Mouse (Mus musculus): ENCODE data around the gene Pgbd1. TPM values are rescaled to one million over a fixed set of nuclear protein-coding genes. Genes with fewer than 3 reads are reported as not detected.

The Pgbd1 gene
- total RNA-seq, 2 experiments from 2014 or later = 0.30 to 0.42 TPM

Small RNA genes within 50 kb of the gene (microRNA-seq; reads per million reads assigned to microRNA genes)
- gene Mir1896 (ENCODE audit: borderline number of aligned reads in 2 of 2) = 0 reads per million in 2 experiments
- gene Mir6942 (ENCODE audit: borderline number of aligned reads in 2 of 2) = 0 to 1.3 reads per million in 2 experiments

Other genes starting within 250 kb of the Pgbd1 start
- gene Gpx5, start 148.3 kb downstream of the Pgbd1 start, total RNA-seq (2021) = not detected
- not detected for gene Gpx6, start 128.9 kb downstream of the Pgbd1 start, total RNA-seq (2021)
- not detected for gene Olfr1367, start 94.1 kb downstream of the Pgbd1 start, total RNA-seq (2021)
- 1 to 10 TPM; 5.3 to 5.8 TPM for gene Zscan12, start 78.2 kb downstream of the Pgbd1 start, total RNA-seq (2021)
- 10 to 100 TPM; 26.4 to 31.2 TPM for gene Zkscan3, start 38.3 kb downstream of the Pgbd1 start, total RNA-seq (2021)
- gene Zscan26, start 12.7 kb upstream of the Pgbd1 start, total RNA-seq (2021) = 10 to 100 TPM; 20.4 to 23.2 TPM
- gene Nkapl, start 27.5 kb upstream of the Pgbd1 start, total RNA-seq (2021) = under 1 TPM; 0.67 to 0.76 TPM
- 1 to 10 TPM; 1.2 to 1.5 TPM for gene Zkscan4, start 37.8 kb upstream of the Pgbd1 start, total RNA-seq (2021)
- not detected for gene Gm10065, start 38.4 kb upstream of the Pgbd1 start, total RNA-seq (2021)
- 10 to 100 TPM; 26.5 to 28.1 TPM for gene AK157302, start 54.2 kb upstream of the Pgbd1 start, total RNA-seq (2021)
- gene Gm11273, start 60.4 kb upstream of the Pgbd1 start, total RNA-seq (2021) = 100 to 1,000 TPM; 247 to 265 TPM
- gene Zkscan8, start 90.1 kb upstream of the Pgbd1 start, total RNA-seq (2021) = 10 to 100 TPM in 1 of 2 experiments, 1 to 10 TPM in 1; 9.0 to 14.6 TPM
- gene Olfr1366, start 101.8 kb upstream of the Pgbd1 start, total RNA-seq (2021) = not detected
- not detected for gene Olfr1535, start 118.8 kb upstream of the Pgbd1 start, total RNA-seq (2021)
- gene Olfr1364, start 140.7 kb upstream of the Pgbd1 start, total RNA-seq (2021) = not detected
- gene Olfr1362, start 173.0 kb upstream of the Pgbd1 start, total RNA-seq (2021) = not detected
- gene Olfr11, start 201.5 kb upstream of the Pgbd1 start, total RNA-seq (2021) = not detected
- gene Olfr1361, start 222.3 kb upstream of the Pgbd1 start, total RNA-seq (2021) = not detected
- gene Olfr1360, start 236.3 kb upstream of the Pgbd1 start, total RNA-seq (2021) = not detected

Data from heart, postnatal 36 days (tissue).